Mouse (Mus musculus): ENCODE measurements around the gene Gabrd. TPM values are rescaled to one million over a fixed set of nuclear protein-coding genes. Genes with fewer than 3 reads are reported as not detected.

Gabrd gene
- polyA plus RNA-seq, 1 experiment from 2014 or later: not detected

DNA sequence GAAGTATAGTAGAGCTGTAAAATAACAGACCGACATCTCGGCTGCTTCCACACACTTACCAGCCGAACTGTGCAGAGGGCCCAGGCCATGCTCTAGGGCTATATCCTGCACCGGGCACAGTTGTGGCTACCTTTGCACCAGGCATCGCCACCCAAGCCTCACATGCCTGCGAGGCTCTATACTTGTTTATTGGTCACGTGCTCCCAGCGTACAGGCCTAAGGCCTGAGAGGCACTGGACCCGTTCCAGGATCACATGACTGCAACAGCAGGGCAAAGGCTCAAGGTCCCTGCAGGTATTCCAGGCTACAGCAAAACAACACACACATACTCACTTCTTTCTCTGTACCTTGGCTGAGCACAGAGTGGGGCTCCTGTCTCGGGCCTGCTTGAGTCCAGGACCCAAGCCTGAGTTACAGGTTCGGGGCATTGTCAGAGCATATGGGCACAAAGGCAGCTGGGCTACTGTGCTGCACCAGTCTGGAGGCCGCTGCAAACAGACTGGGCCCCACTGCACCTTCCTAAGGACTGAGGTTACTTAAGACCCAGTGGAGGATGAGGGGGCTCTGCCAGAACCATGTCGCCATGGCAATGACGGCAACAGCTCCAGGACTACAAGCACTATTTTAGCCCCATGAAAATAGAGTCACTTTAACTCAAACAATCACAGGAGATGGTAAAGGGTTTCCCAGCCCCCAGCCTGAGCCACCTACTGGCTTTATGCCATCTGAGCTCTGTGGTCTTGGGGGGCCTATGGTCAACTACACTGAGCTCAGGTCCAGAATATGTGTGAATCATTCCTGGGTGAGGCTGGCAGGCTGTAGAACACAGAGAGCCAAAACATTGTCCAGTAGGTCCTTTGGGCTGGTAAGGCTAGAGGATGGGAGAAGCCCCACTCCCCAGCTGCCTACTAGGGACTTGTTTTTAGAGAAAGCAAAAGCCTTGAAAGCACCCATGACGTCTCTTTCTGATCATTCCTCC is 26.9 kb downstream of the Gabrd start:
- Histone ChIP-seq H3K9ac (replicated peaks; ENCODE audit: low read depth, low read length) (no peak overlapping the region), H3K4me1 (ENCODE audit: control insufficient read depth, insufficient read depth, low read length) (0 out of 2 replicates have a peak, but pooled peaks cover 6% of the 10 kb centered on the region), H3K36me3 (ENCODE audit: control insufficient read depth, insufficient read depth, low read length) (no peaks in the 10 kb centered on the region), H3K4me2 (replicated peaks; ENCODE audit: low read depth, low read length) (no peak overlapping the region), H3K27me3 (ENCODE audit: control insufficient read depth, insufficient read depth, low read length) (no peaks in the 10 kb centered on the region), H3K9me3 (ENCODE audit: control insufficient read depth, low read depth, low read length) (no peaks in the 10 kb centered on the region), H3K4me3 (ENCODE audit: low read depth, low read length) (no peak overlapping the region), H3K27ac (ENCODE audit: low read length) (no peak overlapping the region)
- 83% methylated on average over 15 of the region's 15 CpGs for WGBS
- no peak for ATAC-seq (ENCODE audit: insufficient number of reproducible peaks, insufficient read depth, low FRiP score, low read depth)

DNA sequence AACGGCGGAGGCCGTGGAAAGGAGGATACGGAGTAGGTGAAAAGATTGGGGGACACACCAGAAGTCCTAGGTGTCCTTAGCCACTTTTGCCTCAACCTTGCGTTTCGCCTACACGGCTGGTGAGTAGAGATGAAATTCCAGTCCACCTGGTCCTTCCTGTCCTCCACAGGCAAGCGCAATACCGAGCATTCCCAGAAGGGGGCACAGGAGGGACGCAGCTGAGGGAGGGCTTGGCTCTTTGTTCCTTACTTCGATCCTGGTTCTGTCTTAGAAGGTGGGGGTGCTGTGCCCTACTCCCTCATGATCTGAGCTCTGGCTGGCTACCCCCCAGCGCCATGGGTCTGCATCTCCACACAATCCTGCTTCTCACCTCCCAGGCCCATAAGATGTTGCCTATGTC is 29.2 kb downstream of the Gabrd start:
- Histone ChIP-seq H3K9me3 (ENCODE audit: control insufficient read depth, low read depth, low read length) (no peaks in the 10 kb centered on the region), H3K27ac (ENCODE audit: low read length) (no peak overlapping the region), H3K4me1 (ENCODE audit: control insufficient read depth, insufficient read depth, low read length) (0 out of 2 replicates have a peak, but pooled peaks cover 6% of the 10 kb centered on the region), H3K27me3 (ENCODE audit: control insufficient read depth, insufficient read depth, low read length) (no peaks in the 10 kb centered on the region), H3K4me2 (replicated peaks; ENCODE audit: low read depth, low read length) (no peak overlapping the region), H3K36me3 (ENCODE audit: control insufficient read depth, insufficient read depth, low read length) (no peaks in the 10 kb centered on the region), H3K9ac (replicated peaks; ENCODE audit: low read depth, low read length) (no peak overlapping the region), H3K4me3 (ENCODE audit: low read depth, low read length) (no peak overlapping the region)
- WGBS: 26% methylated on average over 12 of the region's 12 CpGs
- 0 out of 2 replicates have a peak, but pooled peaks have one; percentile 23 for ATAC-seq (ENCODE audit: insufficient number of reproducible peaks, insufficient read depth, low FRiP score, low read depth)

DNA sequence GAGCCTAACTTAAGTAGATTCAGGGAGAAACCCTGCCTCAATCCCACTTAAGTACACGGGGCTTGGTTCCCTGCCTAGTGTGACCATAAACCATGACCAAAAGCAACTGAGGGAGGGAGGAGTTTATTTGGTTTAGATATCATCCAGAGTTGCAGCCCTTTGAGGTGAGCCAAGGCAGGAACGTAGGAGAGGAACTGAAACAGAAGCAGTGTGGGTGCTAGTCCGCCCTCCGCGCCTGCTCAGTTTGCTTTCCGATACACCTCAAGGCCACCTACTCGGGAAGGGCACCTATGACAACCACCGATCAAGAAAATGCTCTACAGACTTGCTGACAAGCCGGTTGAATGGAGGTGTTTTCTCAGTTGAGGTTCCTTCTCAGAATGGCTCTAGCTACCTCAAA is 30.2 kb downstream of the Gabrd start:
- 85% methylated on average over 9 of the region's 9 CpGs for WGBS
- no peak for ATAC-seq (ENCODE audit: insufficient number of reproducible peaks, insufficient read depth, low FRiP score, low read depth)
- Histone ChIP-seq H3K9ac (replicated peaks; ENCODE audit: low read depth, low read length) (no peak overlapping the region), H3K27ac (ENCODE audit: low read length) (no peak overlapping the region), H3K4me1 (ENCODE audit: control insufficient read depth, insufficient read depth, low read length) (0 out of 2 replicates have a peak, but pooled peaks cover 6% of the 10 kb centered on the region), H3K36me3 (ENCODE audit: control insufficient read depth, insufficient read depth, low read length) (no peaks in the 10 kb centered on the region), H3K9me3 (ENCODE audit: control insufficient read depth, low read depth, low read length) (no peaks in the 10 kb centered on the region), H3K4me2 (replicated peaks; ENCODE audit: low read depth, low read length) (no peak overlapping the region), H3K4me3 (ENCODE audit: low read depth, low read length) (no peak overlapping the region), H3K27me3 (ENCODE audit: control insufficient read depth, insufficient read depth, low read length) (no peaks in the 10 kb centered on the region)

DNA sequence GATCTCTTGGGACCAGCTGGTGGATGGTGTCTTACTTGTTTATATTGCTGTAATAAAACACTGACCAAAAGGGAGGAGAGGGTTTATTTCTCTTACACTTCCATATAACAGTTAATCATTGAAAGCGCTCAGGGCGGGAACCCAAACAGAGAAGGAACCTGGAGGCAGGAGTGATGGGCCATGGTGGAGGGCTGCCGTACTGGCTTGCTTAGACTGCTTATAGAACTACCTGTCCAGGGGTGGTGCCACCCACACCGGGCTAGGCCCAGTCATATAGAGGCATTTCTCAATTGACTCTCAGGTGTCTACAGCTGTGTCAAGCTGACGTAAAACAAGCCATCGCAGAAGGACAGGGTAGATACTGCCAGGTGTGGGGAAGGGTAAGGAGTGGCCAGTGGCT is 31.1 kb downstream of the Gabrd start:
- Histone ChIP-seq H3K27me3 (ENCODE audit: control insufficient read depth, insufficient read depth, low read length) (peaks cover 7% of the 10 kb centered on the region; the same call in 1 of the 2 replicates), H3K27ac (ENCODE audit: low read length) (no peak overlapping the region), H3K4me3 (ENCODE audit: low read depth, low read length) (no peak overlapping the region), H3K36me3 (ENCODE audit: control insufficient read depth, insufficient read depth, low read length) (no peaks in the 10 kb centered on the region), H3K9me3 (ENCODE audit: control insufficient read depth, low read depth, low read length) (no peaks in the 10 kb centered on the region), H3K4me1 (ENCODE audit: control insufficient read depth, insufficient read depth, low read length) (0 out of 2 replicates have a peak, but pooled peaks cover 6% of the 10 kb centered on the region), H3K9ac (replicated peaks; ENCODE audit: low read depth, low read length) (no peak overlapping the region), H3K4me2 (replicated peaks; ENCODE audit: low read depth, low read length) (no peak overlapping the region)
- ATAC-seq (ENCODE audit: insufficient number of reproducible peaks, insufficient read depth, low FRiP score, low read depth): no peak
- 53% methylated on average over 6 of the region's 6 CpGs for WGBS

DNA sequence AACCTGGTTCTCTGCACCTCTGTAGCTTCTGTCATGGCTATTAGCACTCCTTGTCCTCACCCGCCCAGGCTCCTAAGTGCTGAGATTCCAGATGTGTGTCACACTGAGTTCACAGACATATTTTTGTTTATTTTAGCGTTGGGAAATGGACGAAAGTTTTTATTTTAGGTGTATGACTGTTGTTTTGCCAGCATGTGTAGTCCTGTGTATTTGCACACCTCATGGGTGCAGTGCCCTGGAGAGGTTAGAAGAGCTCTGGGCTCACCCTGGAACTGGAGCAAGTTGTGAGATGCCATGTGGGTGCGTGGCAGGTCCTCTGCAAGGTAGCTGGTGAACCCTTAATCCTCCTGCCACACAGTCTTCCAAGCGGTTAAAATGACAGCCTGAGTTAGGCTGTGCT is 35.5 kb downstream of the Gabrd start:
- Histone ChIP-seq H3K27me3 (ENCODE audit: control insufficient read depth, insufficient read depth, low read length) (peaks cover 22% of the 10 kb centered on the region), H3K4me1 (ENCODE audit: control insufficient read depth, insufficient read depth, low read length) (0 out of 2 replicates have a peak, but pooled peaks cover 6% of the 10 kb centered on the region), H3K36me3 (ENCODE audit: control insufficient read depth, insufficient read depth, low read length) (no peaks in the 10 kb centered on the region), H3K9ac (replicated peaks; ENCODE audit: low read depth, low read length) (no peak overlapping the region), H3K9me3 (ENCODE audit: control insufficient read depth, low read depth, low read length) (no peaks in the 10 kb centered on the region), H3K4me3 (ENCODE audit: low read depth, low read length) (0 out of 2 replicates have a peak overlapping the region, but pooled peaks have one; percentile 41), H3K27ac (ENCODE audit: low read length) (no peak overlapping the region), H3K4me2 (replicated peaks; ENCODE audit: low read depth, low read length) (no peak overlapping the region)
- ATAC-seq (ENCODE audit: insufficient number of reproducible peaks, insufficient read depth, low FRiP score, low read depth): no peak
- 27% methylated on average over 5 of the region's 5 CpGs for WGBS

DNA sequence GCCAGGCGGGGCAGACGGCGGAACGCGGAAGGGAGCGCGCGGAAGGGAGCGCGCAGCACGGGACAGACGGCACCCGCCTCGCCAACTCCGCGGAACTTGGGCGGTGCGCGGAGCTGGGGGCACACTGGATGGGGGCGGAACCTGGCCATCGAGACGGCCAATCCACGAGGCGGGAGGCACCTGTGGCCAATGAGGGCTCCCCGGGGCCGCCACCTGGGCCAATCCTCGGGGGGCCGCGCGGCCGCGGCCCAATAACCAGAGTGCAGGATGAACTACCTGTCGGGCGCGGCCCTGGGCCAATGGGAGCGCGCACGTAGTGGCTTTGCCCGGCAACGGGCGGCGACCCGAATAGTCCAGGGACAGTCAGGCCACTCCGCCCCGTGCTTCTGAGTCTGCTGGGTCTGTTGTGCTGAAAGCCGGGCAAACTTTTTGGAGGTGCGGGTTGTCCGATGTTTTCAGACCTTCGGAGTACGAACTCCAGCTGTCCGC is 36.6 kb downstream of the Gabrd start, which contains the start of gene Prkcz:
Gene Prkcz (minus strand): TSS at position 59 of the 489 bp plus-strand sequence.
- H3K36me3 ChIP-seq (ENCODE audit: control insufficient read depth, insufficient read depth, low read length): no peaks in the 10 kb centered on the region
- peak within 1 kb of the TSS; percentile 53 for H3K4me2 ChIP-seq (replicated peaks; ENCODE audit: low read depth, low read length)
- H3K9me3 ChIP-seq (ENCODE audit: control insufficient read depth, low read depth, low read length): no peaks in the 10 kb centered on the region
- under 1% methylated on average over 46 of the region's 51 CpGs for WGBS
- peak within 1 kb of the TSS; percentile 55; the same call in 1 of the 2 replicates for H3K27ac ChIP-seq (ENCODE audit: low read length)
- H3K4me3 ChIP-seq (ENCODE audit: low read depth, low read length): peak within 1 kb of the TSS; percentile 41
- H3K27me3 ChIP-seq (ENCODE audit: control insufficient read depth, insufficient read depth, low read length): peaks cover 22% of the 10 kb centered on the region
- H3K9ac ChIP-seq (replicated peaks; ENCODE audit: low read depth, low read length): no peak within 1 kb of the TSS; the same call in 1 of the 2 replicates
- peak; percentile 96 for ATAC-seq (ENCODE audit: insufficient number of reproducible peaks, insufficient read depth, low FRiP score, low read depth)
- H3K4me1 ChIP-seq (ENCODE audit: control insufficient read depth, insufficient read depth, low read length): no peaks in the 10 kb centered on the region

DNA sequence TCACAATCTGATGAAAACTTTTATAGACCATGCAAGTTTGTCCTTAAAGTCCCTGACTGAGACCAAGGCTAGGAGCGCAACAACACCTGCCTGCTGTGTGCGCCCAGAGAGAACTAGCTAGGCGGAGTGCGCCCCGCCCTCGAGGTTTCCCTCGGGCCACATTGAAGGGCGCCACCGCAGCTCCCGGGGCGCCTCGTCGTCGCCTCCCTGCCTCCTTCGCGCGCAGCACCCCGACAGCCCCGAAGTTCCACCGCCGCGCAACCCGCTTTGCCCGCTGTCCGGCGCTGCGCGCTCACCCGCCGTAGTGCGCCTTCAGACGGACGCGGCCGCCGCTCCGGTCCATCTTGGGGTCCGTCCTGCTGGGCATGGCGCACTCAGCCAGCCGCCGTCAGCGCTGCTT is 37.1 kb downstream of the Gabrd start:
- Histone ChIP-seq H3K27ac (ENCODE audit: low read length) (peak overlapping the region; percentile 55; the same call in 1 of the 2 replicates), H3K9ac (replicated peaks; ENCODE audit: low read depth, low read length) (no peak overlapping the region), H3K4me3 (ENCODE audit: low read depth, low read length) (peak overlapping the region; percentile 41), H3K36me3 (ENCODE audit: control insufficient read depth, insufficient read depth, low read length) (no peaks in the 10 kb centered on the region), H3K4me1 (ENCODE audit: control insufficient read depth, insufficient read depth, low read length) (no peaks in the 10 kb centered on the region), H3K9me3 (ENCODE audit: control insufficient read depth, low read depth, low read length) (no peaks in the 10 kb centered on the region), H3K4me2 (replicated peaks; ENCODE audit: low read depth, low read length) (peak overlapping the region; percentile 53), H3K27me3 (ENCODE audit: control insufficient read depth, insufficient read depth, low read length) (peaks cover 22% of the 10 kb centered on the region)
- peak; percentile 36 for ATAC-seq (ENCODE audit: insufficient number of reproducible peaks, insufficient read depth, low FRiP score, low read depth)
- under 1% methylated on average over 42 of the region's 42 CpGs for WGBS

DNA sequence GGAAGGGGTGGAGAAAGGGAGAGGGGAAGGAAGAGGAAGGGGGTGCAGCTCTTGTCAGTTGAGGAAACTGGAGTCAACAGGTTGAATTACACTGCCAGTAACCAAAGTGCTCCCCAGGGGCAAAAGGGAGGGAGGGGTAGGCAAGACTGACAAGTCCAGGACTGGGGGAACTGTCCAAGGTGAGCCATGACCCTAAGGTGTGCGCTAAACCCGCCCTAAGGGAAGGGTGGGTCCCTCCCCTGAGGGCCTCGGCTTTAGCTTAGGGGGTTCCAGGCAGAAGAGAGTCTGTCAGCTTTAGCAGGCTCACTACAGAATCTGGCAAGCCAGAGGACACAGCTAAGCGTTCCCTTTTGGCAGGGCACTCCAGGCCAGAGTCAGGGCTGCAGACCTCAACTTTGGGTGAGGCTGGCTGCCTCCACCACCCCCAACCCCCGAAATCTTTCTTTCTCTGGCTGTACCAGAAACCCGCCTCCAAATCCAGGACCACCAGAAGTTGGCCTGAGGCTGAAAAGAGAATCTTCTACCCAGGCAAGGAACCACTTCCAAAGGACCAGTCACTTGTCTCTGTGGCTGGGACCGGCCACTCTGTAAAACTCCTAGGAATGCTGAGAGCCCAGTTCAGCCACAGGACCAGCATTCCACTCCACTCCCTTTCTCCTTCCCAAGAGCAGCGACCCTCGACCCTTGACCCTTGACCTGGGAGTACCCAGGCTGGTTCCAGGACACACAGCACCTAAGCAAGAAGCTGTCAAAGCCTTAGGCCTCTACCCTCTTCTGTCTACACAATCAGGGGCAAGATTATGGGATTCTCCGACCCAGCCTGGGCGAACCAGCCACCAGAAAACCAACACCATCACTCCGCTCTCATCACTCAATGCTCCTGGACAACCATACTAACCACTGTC is 38.1 kb downstream of the Gabrd start:
- 41% methylated on average over 12 of the region's 12 CpGs for WGBS
- Histone ChIP-seq H3K27me3 (ENCODE audit: control insufficient read depth, insufficient read depth, low read length) (peaks cover 22% of the 10 kb centered on the region), H3K9ac (replicated peaks; ENCODE audit: low read depth, low read length) (no peak overlapping the region)

More for the DNA sequence above, 38.1 kb downstream of the Gabrd start:
- Histone ChIP-seq H3K4me3 (ENCODE audit: low read depth, low read length) (no peak overlapping the region), H3K27ac (ENCODE audit: low read length) (no peak overlapping the region), H3K4me1 (ENCODE audit: control insufficient read depth, insufficient read depth, low read length) (no peaks in the 10 kb centered on the region), H3K36me3 (ENCODE audit: control insufficient read depth, insufficient read depth, low read length) (no peaks in the 10 kb centered on the region), H3K4me2 (replicated peaks; ENCODE audit: low read depth, low read length) (no peak overlapping the region; the same call in 1 of the 2 replicates), H3K9me3 (ENCODE audit: control insufficient read depth, low read depth, low read length) (no peaks in the 10 kb centered on the region)
- no peak for ATAC-seq (ENCODE audit: insufficient number of reproducible peaks, insufficient read depth, low FRiP score, low read depth)
